Mouse (Mus musculus) embryo, embryonic 11.5 days (tissue): Measurements from ENCODE around the gene Zdhhc8.

Source experiments
- DNase-seq: peaks from one replicate; pipeline ENCODE4 v3.0.0-alpha.2; 2012; ENCODE audit warnings: low read depth, low spot score

Zdhhc8 gene

GRCm38 (mm10) chr16:18231047-18231446 lies 3.9 kb downstream of the Zdhhc8 start:
- DNase-seq: no peak

DNA sequence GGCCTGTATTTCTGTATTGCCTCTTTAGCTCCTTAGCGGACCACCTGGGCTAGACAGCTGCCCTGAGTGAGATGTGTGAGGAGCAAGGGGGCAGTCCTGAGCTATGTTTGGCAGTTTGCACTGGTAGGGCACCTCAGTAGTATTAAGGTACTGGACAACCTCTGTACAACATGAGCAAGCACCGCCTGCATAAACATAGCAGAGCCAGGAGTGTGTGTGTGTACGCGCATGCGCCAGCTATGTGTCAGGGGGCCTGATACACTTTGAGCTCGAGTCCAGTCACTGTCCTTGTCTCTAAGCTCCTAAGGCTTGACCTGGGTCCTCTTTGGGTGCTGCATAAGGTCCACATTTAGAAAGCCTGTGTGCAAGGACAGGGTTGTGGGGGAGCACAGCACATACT lies 4.3 kb downstream of the Zdhhc8 start:
- no peak for DNase-seq

GRCm38 (mm10) chr16:18229622-18230021 lies 5.3 kb downstream of the Zdhhc8 start:
- no peak for DNase-seq

DNA sequence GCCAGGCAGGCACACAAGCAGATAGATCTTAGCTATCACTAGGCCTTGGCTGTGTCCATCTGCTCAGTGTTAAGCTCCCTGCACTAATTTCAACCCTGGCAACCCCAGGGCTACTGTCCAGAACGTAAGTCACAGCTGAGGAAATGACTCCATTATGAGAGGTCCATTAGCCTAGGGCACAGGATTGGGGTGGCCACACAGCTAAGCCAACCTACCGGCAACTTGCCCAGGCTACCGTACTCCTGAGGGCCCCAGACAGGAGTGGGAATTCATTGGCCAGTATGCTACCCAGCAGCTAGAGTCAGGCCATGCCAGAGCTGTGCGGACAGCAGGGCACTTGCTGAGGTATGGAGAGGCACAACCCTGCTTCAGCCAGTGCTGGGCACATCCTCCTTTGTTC lies 6.1 kb downstream of the Zdhhc8 start:
- no peak for DNase-seq

- DNase-seq: no peak
Observed at GRCm38 (mm10) chr16:18227897-18228422, 7.0 kb downstream of the Zdhhc8 start.

GRCm38 (mm10) chr16:18227187-18227586 lies 7.7 kb downstream of the Zdhhc8 start:
- no peak for DNase-seq

DNA sequence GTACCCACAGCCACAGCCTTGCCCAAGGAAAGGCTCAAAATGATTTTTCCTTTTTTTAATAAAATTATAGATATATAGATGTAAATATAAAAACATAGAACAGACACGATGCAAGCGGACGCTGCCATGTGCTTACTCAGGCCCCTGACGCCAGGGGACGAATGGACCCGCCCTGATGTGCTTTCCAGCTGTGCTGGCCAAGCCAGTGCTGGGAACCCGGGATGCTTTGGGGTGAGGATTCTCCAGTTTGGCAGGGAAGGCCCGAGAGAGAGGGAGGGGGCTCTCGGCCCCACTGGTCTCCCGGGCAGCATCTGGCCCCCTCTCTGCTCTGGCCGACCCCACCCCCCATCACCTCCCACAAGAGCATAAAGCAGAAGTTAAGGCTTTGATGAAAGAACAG lies 12.7 kb downstream of the Zdhhc8 start:
- no peak for DNase-seq

- DNase-seq: no peak
Observed at GRCm38 (mm10) chr16:18221543-18221898, 13.4 kb downstream of the Zdhhc8 start.

GRCm38 (mm10) chr16:18220856-18221542 lies 13.9 kb downstream of the Zdhhc8 start:
- DNase-seq: no peak

DNA sequence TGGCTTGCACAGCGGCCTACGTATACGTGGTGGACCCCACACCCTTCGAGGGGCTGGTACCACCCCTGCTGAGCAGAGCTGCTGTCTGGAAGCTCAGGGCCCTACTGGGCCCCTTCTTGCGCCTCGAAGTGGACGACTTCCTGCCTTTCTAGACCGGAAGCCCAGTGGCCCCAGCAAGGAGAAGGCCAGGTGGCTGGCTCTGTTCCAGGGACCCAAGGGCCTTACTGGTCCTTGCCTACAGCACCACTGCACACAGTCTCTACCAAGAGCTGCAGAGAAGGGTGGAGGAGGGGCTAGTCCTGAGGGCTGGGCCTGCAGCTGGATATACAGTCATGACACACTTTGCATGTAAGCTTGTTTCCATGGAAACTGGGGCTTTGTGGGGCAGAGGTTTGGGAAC lies 14.9 kb downstream of the Zdhhc8 start:
- no peak for DNase-seq

- DNase-seq: no peak
Observed at GRCm38 (mm10) chr16:18218580-18218996, 16.3 kb downstream of the Zdhhc8 start.

- no peak for DNase-seq
Observed at GRCm38 (mm10) chr16:18217579-18217978, 17.4 kb downstream of the Zdhhc8 start, which contains the start of gene Ccdc188. Gene Ccdc188, plus strand, starts transcription at chr16:18217879.

- DNase-seq: no peak
Observed at GRCm38 (mm10) chr16:18214858-18215257, 20.1 kb downstream of the Zdhhc8 start.

- DNase-seq: peak; percentile 66
Observed at GRCm38 (mm10) chr16:18213689-18214088, 21.2 kb downstream of the Zdhhc8 start.

- peak; percentile 80 for DNase-seq
Observed at GRCm38 (mm10) chr16:18211417-18212171, 23.3 kb downstream of the Zdhhc8 start.

DNA sequence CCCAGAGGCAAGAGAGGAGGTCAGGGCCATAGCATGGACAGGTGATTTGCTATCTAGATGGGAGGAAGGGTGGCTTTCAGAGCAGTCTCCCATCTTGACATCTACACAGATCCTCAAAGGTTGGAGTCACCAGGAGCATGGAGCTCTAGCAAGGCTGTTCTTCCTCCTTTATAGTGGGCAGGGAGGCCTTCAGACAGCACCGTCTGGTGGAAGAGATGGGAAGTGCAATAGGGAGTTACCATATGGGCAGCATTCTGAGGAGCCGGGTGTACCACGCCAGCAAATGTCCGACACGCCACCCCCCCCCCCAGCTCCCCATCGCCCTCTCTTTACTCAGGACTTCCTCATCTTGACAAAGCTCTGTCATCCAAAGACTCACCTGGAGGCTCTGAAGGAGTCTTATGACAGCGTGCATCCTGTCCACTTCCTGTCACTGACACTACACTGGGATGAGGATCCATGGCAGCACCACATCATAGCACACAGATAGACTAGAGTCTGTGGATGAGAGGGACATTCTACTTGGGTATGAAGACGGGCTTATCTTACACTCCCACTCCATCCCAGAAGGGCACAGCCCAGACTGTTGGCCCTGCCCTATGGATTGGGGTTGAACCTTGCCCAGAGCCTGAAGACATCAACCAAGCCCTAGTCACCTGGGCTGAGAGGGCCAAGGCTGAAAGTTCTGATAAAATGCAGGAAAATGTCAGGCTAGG lies 24.1 kb downstream of the Zdhhc8 start:
- no peak for DNase-seq

- no peak for DNase-seq
Observed at GRCm38 (mm10) chr16:18203430-18204091, 31.4 kb downstream of the Zdhhc8 start.

- no peak for DNase-seq
Observed at GRCm38 (mm10) chr16:18202061-18202460, 32.9 kb downstream of the Zdhhc8 start.

- no peak for DNase-seq
Observed at GRCm38 (mm10) chr16:18201620-18202019, 33.3 kb downstream of the Zdhhc8 start.

DNA sequence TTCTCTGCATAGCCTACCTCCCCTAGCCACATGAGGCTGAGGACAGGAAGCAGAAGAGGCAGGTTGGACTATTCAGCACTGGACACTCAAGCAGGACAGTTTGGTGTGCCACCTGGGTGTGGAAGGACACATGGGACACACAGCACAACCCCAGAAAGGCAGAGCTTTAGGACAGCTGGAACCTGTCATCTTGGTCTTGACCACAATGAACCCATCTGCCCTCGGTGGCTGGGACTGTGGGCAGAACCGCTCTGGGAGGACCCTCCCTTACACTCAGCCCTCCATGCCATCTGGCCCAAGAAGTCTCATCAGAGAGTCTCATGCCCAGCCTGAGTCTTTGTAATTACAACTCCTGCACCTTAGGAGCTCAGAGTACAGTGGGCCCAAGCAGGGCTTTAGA lies 34.9 kb downstream of the Zdhhc8 start:
- no peak for DNase-seq

GRCm38 (mm10) chr16:18198365-18199098 lies 36.4 kb downstream of the Zdhhc8 start:
- DNase-seq: no peak
